Mouse (Mus musculus) C2C12 (cell line): ENCODE data around the gene Ppif. TPM values are rescaled to one million over a fixed set of nuclear protein-coding genes. Genes with fewer than 3 reads are reported as not detected.

Experiments used
- H3K27me3 ChIP-seq: one replicate; pipeline ENCODE4 v1.6.1; 2011; ENCODE audit not compliant: control insufficient read depth, insufficient read depth, insufficient read length
- H3K36me3 ChIP-seq: one replicate; pipeline ENCODE4 v1.6.1; 2011; ENCODE audit not compliant: control insufficient read depth, insufficient read depth
- H3K4me3 ChIP-seq: one replicate; pipeline ENCODE4 v1.5.1; 2011; ENCODE audit warnings: mild to moderate bottlenecking, control low read depth; ENCODE audit not compliant: poor library complexity, insufficient read depth, severe bottlenecking
- H3K79me2 ChIP-seq: one replicate; pipeline ENCODE4 v1.6.1; 2011; ENCODE audit not compliant: control insufficient read depth, insufficient read depth
- H3K79me3 ChIP-seq: one replicate; pipeline ENCODE4 v1.6.1; 2011; ENCODE audit warnings: low read depth, control low read depth
- H3ac ChIP-seq: one replicate; pipeline ENCODE3; 2011; ENCODE audit warnings: low read depth; ENCODE audit not compliant: control insufficient read depth, insufficient read length
- CEBPB ChIP-seq: IDR thresholded peaks from one replicate; pipeline ENCODE4 v1.6.1; 2011; ENCODE audit warnings: low read depth, mild to moderate bottlenecking, control low read depth, moderate library complexity
- CTCF ChIP-seq: IDR thresholded peaks from one replicate; pipeline ENCODE4 v1.5.1; 2011; ENCODE audit not compliant: control insufficient read depth, insufficient read depth, insufficient read length
- FOSL1 ChIP-seq: IDR thresholded peaks from one replicate; pipeline ENCODE4 v1.8.0; 2011; ENCODE audit warnings: mild to moderate bottlenecking, low read length; ENCODE audit not compliant: poor library complexity, insufficient read depth, severe bottlenecking
- MAX ChIP-seq: IDR thresholded peaks from one replicate; pipeline ENCODE4 v1.6.1; 2011; ENCODE audit warnings: mild to moderate bottlenecking, control low read depth
- MYOD1 ChIP-seq: IDR thresholded peaks from one replicate; pipeline ENCODE4 v1.6.1; 2011; ENCODE audit warnings: low read depth; ENCODE audit not compliant: control insufficient read depth, insufficient read length
- MYOG ChIP-seq: IDR thresholded peaks from one replicate; pipeline ENCODE4 v1.6.1; 2011; ENCODE audit not compliant: control insufficient read depth, insufficient read length; ENCODE audit errors: extremely low read depth
- USF1 ChIP-seq: IDR thresholded peaks from one replicate; pipeline ENCODE4 v1.6.1; 2011; ENCODE audit warnings: low read depth, mild to moderate bottlenecking, control low read depth, moderate library complexity
- polyA plus RNA-seq: library from polyadenylated mRNA; unstranded; fragments of >200 nt; fragmentation: generic; extraction: Trizol; gene quantifications from one replicate; pipeline ENCODE4 v1.2.1, GENCODE M21; 2012; ENCODE audit warnings: missing spikeins

Ppif gene
- polyA plus RNA-seq, 1 experiment = 21.4 TPM

DNA sequence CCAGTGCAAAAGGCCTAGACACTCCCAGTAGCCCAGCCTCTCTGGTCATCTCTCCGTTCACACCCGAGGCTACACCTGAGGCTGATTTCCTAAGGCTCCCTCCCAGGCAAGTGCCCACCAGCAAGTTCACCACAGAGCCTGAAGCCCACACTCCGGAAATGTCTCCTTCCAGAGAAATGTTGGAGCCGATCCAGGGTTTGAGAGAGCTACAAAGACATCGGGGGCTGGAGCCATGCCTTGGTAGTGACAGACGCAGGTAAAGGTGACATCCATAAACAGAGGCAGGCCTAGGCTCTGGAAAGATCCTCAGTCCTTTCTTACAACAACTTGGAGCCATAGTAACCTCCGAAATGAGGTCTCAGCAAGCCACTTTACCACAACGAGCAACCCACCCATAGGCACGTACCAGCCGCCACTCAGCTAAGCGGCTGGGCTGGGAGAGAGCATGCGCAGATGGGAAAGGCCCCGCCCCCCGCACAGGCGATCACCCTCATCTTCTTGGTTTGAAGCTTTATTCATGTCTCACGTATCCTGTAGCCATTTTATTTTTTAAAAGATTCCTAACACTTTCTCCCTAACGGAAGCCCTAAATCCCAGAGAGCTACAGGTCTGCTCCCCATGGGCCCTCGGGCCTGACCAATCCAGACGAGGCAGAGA lies 28.5 kb upstream of the Ppif start:
- Histone ChIP-seq H3K4me3 (no peak overlapping the region), H3ac (no peak overlapping the region), H3K36me3 (peaks cover 37% of the 10 kb centered on the region), H3K79me3 (no peaks in the 10 kb centered on the region), H3K79me2 (no peaks in the 10 kb centered on the region), H3K27me3 (no peaks in the 10 kb centered on the region)
- TF ChIP-seq FOSL1 = no peak
- no peak for TF ChIP-seq MYOD1

DNA sequence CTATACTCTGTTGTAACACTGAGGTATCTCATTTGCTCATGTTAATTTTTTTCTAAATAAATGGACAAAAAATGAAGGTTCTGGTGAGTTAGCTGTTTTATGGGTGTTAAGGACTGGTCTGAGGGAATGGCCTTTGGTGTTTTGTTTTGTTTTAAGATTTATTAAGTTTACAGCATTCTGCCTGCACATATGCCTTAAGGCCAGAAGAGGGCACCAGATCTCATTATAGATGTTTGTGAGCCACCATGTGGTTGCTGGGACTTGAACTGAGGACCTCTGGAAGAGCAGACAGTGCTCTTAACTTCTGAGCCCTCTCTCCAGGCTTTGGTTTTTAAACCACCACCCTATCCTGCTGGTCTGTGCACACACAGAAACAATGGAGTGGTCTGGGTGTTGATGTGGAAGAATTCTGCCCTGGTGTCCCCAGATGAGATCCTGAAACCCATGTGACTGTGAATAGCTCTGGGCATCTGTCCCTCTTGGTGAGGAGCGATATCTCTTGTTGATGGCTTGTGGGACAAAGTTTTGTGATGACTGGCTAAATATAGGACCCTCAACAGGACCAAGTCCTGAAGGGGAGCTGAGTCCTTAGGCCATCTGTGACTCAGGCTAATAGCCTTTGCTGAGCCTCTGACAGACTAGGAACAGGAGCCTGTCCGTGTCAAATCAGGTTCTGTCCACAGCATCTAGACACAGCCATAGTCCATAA lies 27.1 kb upstream of the Ppif start:
- TF ChIP-seq CTCF (no peak), USF1 (no peak), MYOD1 (no peak), MYOG (no peak), MAX (no peak), CEBPB (no peak), FOSL1 (no peak)
- no peaks in the 10 kb centered on the region for H3K79me2 ChIP-seq
- no peaks in the 10 kb centered on the region for H3K79me3 ChIP-seq
- H3ac ChIP-seq = no peak overlapping the region
- H3K36me3 ChIP-seq = peaks cover 29% of the 10 kb centered on the region
- H3K4me3 ChIP-seq = no peak overlapping the region
- no peaks in the 10 kb centered on the region for H3K27me3 ChIP-seq

DNA sequence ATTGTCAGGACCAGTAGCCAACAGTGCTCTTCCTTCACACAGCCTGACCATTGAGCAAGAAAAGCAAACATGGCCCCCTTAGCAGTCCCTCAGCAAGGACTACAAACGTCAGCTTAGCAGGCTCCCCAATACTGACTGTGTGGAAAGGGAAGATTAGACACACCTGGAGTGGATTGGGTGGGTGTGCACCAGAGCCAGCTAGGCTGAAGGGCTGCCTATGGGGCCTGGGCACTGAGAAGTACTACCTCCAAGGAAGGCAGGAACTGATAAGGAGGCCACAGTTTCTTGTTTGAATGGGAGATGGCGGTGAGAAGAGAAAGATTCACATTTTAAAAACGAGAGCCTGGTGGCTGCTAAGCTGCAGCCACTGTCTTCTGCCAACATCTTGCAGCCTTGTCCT lies 26.4 kb upstream of the Ppif start:
- H3K36me3 ChIP-seq = peaks cover 22% of the 10 kb centered on the region
- no peak overlapping the region for H3ac ChIP-seq
- TF ChIP-seq CTCF (no peak), CEBPB (no peak), MYOD1 (no peak), MYOG (no peak), USF1 (no peak), MAX (no peak), FOSL1 (no peak)
- no peaks in the 10 kb centered on the region for H3K27me3 ChIP-seq
- no peaks in the 10 kb centered on the region for H3K79me2 ChIP-seq
- no peaks in the 10 kb centered on the region for H3K79me3 ChIP-seq
- H3K4me3 ChIP-seq = no peak overlapping the region

DNA sequence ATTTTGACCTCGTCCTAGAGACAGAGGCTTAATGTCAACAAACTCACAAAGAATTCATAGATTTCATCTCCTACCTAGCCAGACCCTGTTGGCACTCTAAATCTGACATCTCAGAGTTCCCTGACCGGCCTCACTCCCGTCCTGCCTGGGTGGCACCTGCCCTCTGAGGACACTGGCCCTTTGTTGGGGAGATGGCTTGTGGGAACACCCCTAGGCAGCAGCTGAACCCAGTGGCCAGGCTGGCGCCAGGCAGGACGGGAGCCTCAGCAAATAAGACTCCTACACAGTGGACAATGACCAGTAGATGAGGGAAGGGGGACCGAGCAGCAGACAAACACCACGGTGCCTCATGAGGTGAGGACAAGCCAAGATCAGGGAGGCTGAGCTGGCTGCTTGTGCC lies 14.3 kb upstream of the Ppif start:
- no peaks in the 10 kb centered on the region for H3K79me2 ChIP-seq
- H3K36me3 ChIP-seq = no peaks in the 10 kb centered on the region
- no peak overlapping the region for H3K4me3 ChIP-seq
- H3K27me3 ChIP-seq = no peaks in the 10 kb centered on the region
- H3ac ChIP-seq = no peak overlapping the region
- TF ChIP-seq USF1 (no peak), MAX (no peak), CTCF (no peak), FOSL1 (no peak), CEBPB (no peak), MYOD1 (no peak), MYOG (no peak)
- H3K79me3 ChIP-seq = no peaks in the 10 kb centered on the region

DNA sequence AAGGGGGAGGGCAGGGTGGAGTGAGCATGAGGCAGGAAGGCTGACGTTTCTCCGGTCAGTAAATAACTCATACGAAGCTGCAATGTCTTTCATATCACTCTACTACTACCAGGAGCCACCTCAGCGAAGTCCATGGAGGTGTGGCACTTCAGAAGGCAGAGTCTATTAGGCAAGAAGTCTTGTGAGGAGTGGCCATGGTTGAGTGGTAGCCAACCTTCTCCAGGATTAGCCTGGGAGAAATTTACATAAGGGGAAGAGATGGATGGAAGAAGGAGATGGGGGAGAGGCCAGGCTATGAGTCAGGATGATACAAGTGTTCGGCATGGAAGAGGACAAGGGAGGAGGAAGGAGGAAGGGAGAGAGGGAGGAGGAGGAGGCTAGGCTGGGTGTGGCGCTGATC lies 11.9 kb upstream of the Ppif start:
- Histone ChIP-seq H3K4me3 (no peak overlapping the region), H3ac (no peak overlapping the region), H3K27me3 (no peaks in the 10 kb centered on the region), H3K79me3 (no peaks in the 10 kb centered on the region), H3K36me3 (no peaks in the 10 kb centered on the region), H3K79me2 (no peaks in the 10 kb centered on the region)
- TF ChIP-seq CTCF (no peak), USF1 (no peak), FOSL1 (no peak), MYOG (no peak), CEBPB (peak; percentile 70)

DNA sequence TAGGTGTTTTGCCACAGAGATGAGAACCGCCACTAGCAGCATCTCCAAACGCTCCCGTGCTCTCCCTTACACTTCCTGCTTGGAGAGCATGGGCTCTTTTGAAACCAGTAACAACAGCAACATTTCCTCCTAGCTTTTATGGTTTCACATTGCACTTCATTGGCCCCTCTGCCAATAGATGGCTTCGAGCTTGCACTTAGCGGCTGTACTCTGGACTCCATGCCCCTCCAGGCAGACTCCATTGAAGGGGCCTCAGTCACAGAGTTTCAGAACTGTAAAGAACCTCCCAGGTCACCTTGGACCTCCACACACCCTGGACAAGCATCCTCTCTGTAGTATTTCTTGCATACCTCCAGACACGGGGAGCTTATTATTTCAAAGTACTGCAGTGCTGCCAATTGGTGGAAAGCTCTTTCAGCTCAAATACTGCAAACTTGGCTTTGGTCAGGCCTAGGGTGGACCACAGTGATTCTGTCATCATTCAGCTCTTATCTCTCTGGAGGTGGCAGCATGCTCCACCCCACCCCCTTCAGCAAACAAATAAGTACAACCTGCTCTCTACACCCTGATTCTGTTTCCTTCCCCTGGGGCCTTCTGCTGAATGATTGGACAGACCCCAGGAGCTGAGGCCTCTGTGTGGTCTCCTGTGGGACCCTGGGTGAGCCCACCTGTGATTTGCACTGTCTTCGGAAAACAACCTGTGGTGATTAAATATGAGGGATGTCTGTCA lies 7.6 kb upstream of the Ppif start:
- Histone ChIP-seq H3K4me3 (no peak overlapping the region), H3ac (no peak overlapping the region), H3K36me3 (no peaks in the 10 kb centered on the region), H3K27me3 (no peaks in the 10 kb centered on the region), H3K79me2 (no peaks in the 10 kb centered on the region), H3K79me3 (no peaks in the 10 kb centered on the region)
- TF ChIP-seq MAX = no peak
- TF ChIP-seq FOSL1 = no peak
- TF ChIP-seq CTCF = no peak
- no peak for TF ChIP-seq CEBPB
- no peak for TF ChIP-seq MYOD1
- TF ChIP-seq USF1 = no peak
- TF ChIP-seq MYOG = no peak
